Mouse (Mus musculus): ENCODE measurements around the gene 1700113H08Rik. TPM values are rescaled to one million over a fixed set of nuclear protein-coding genes. Genes with fewer than 3 reads are reported as not detected.

The 1700113H08Rik gene
- polyA plus RNA-seq, 1 experiment from 2014 or later, result not detected

- WGBS, result 78% methylated on average over 4 of the region's 4 CpGs
- Histone ChIP-seq H3K27me3 (replicated peaks) (no peaks in the 10 kb centered on the region), H3K4me3 (no peak overlapping the region), H3K27ac (replicated peaks) (no peak overlapping the region), H3K4me2 (no peak overlapping the region), H3K9ac (no peak overlapping the region), H3K9me3 (no peaks in the 10 kb centered on the region), H3K4me1 (no peaks in the 10 kb centered on the region), H3K36me3 (no peaks in the 10 kb centered on the region)
- no peak for ATAC-seq (ENCODE audit: extremely low read depth, insufficient number of reproducible peaks, low FRiP score, low TSS enrichment)
Observed at GRCm38 (mm10) chr10:87211046-87211445, 153.2 kb downstream of the 1700113H08Rik start.

- no peak overlapping the region for H3K4me3 ChIP-seq
- H3K27me3 ChIP-seq (replicated peaks), result no peaks in the 10 kb centered on the region
- no peaks in the 10 kb centered on the region for H3K36me3 ChIP-seq
- H3K4me1 ChIP-seq, result no peaks in the 10 kb centered on the region
- no peak for ATAC-seq (ENCODE audit: extremely low read depth, insufficient number of reproducible peaks, low FRiP score, low TSS enrichment)
- no peak overlapping the region for H3K4me2 ChIP-seq
- WGBS, result 62% methylated on average over 2 of the region's 2 CpGs
- H3K9me3 ChIP-seq, result no peaks in the 10 kb centered on the region
- H3K27ac ChIP-seq (replicated peaks), result no peak overlapping the region
- no peak overlapping the region for H3K9ac ChIP-seq
Observed at GRCm38 (mm10) chr10:87212854-87213253, 155.0 kb downstream of the 1700113H08Rik start.

GRCm38 (mm10) chr10:87230071-87230910 is 172.4 kb downstream of the 1700113H08Rik start:
- Histone ChIP-seq H3K4me3 (no peak overlapping the region), H3K4me1 (no peaks in the 10 kb centered on the region), H3K27ac (replicated peaks) (no peak overlapping the region), H3K9ac (no peak overlapping the region), H3K4me2 (no peak overlapping the region), H3K27me3 (replicated peaks) (no peaks in the 10 kb centered on the region), H3K9me3 (no peaks in the 10 kb centered on the region), H3K36me3 (no peaks in the 10 kb centered on the region)
- WGBS, result 57% methylated on average over 31 of the region's 31 CpGs
- no peak for ATAC-seq (ENCODE audit: extremely low read depth, insufficient number of reproducible peaks, low FRiP score, low TSS enrichment)

- H3K27me3 ChIP-seq (replicated peaks), result no peaks in the 10 kb centered on the region
- no peak for ATAC-seq (ENCODE audit: extremely low read depth, insufficient number of reproducible peaks, low FRiP score, low TSS enrichment)
- H3K4me3 ChIP-seq, result no peak overlapping the region
- no peak overlapping the region for H3K27ac ChIP-seq (replicated peaks)
- 69% methylated on average over 9 of the region's 9 CpGs for WGBS
- no peaks in the 10 kb centered on the region for H3K4me1 ChIP-seq
- H3K36me3 ChIP-seq, result no peaks in the 10 kb centered on the region
- no peaks in the 10 kb centered on the region for H3K9me3 ChIP-seq
- H3K4me2 ChIP-seq, result no peak overlapping the region
- no peak overlapping the region for H3K9ac ChIP-seq
Observed at GRCm38 (mm10) chr10:87239332-87240008, 181.6 kb downstream of the 1700113H08Rik start.

GRCm38 (mm10) chr10:87271724-87272123 is 213.9 kb downstream of the 1700113H08Rik start:
- H3K27ac ChIP-seq (replicated peaks), result no peak overlapping the region
- H3K4me1 ChIP-seq, result no peaks in the 10 kb centered on the region
- H3K4me2 ChIP-seq, result no peak overlapping the region
- H3K9me3 ChIP-seq, result no peaks in the 10 kb centered on the region
- ATAC-seq (ENCODE audit: extremely low read depth, insufficient number of reproducible peaks, low FRiP score, low TSS enrichment), result no peak
- H3K36me3 ChIP-seq, result no peaks in the 10 kb centered on the region
- no peak overlapping the region for H3K4me3 ChIP-seq
- WGBS, result 65% methylated on average over 3 of the region's 3 CpGs
- no peaks in the 10 kb centered on the region for H3K27me3 ChIP-seq (replicated peaks)
- H3K9ac ChIP-seq, result no peak overlapping the region

DNA sequence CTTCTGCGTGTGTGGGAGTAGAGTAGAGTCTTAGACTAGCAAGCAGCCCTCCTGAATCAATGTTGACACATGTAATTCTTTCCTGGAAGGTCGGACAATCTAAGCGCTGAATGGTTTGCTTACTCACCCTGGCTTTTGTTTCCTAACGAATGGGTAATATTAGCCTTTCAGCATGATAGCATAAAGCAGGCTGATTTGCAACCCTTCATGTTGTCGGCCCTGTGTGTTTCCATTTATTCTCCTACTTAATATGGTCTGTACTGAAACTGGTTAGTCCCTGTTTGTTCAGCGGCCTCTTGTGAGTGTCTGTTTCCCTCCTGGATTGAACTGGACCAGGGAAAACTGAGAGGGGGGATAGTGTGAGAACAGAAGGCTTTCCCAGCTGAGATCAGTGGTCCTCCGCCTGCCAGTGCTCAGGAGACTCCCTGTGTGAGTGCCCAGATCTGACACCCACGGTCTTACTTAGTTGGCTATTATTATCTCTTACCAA is 214.3 kb downstream of the 1700113H08Rik start:
- WGBS, result 60% methylated on average over 8 of the region's 8 CpGs
- no peak overlapping the region for H3K4me3 ChIP-seq
- ATAC-seq (ENCODE audit: extremely low read depth, insufficient number of reproducible peaks, low FRiP score, low TSS enrichment), result no peak

GRCm38 (mm10) chr10:87275075-87275474 is 217.2 kb downstream of the 1700113H08Rik start:
- Histone ChIP-seq H3K9me3 (no peaks in the 10 kb centered on the region), H3K4me2 (no peak overlapping the region), H3K27ac (replicated peaks) (no peak overlapping the region), H3K4me3 (no peak overlapping the region), H3K27me3 (replicated peaks) (no peaks in the 10 kb centered on the region), H3K9ac (no peak overlapping the region), H3K4me1 (no peaks in the 10 kb centered on the region), H3K36me3 (no peaks in the 10 kb centered on the region)
- no peak for ATAC-seq (ENCODE audit: extremely low read depth, insufficient number of reproducible peaks, low FRiP score, low TSS enrichment)

More for the DNA sequence above, 214.3 kb downstream of the 1700113H08Rik start:
- Histone ChIP-seq H3K27ac (replicated peaks) (no peak overlapping the region), H3K9me3 (no peaks in the 10 kb centered on the region), H3K4me2 (no peak overlapping the region), H3K36me3 (no peaks in the 10 kb centered on the region), H3K4me1 (no peaks in the 10 kb centered on the region), H3K27me3 (replicated peaks) (no peaks in the 10 kb centered on the region), H3K9ac (no peak overlapping the region)

Other genes with a start within 250 kb of the 1700113H08Rik start
- gene Stab2, start 50.0 kb upstream of the 1700113H08Rik start, polyA plus RNA-seq (2015; fragmentation: Nextera tagmentation; extraction: Ambion mirVana), result 0.53 and 1.1 TPM in 2 replicates